Mouse (Mus musculus) intestine, postnatal 0 days (tissue): Measurements from ENCODE around the gene Grk2. TPM values are rescaled to one million over a fixed set of nuclear protein-coding genes. Genes with fewer than 3 reads are reported as not detected.

Experiments
- ATAC-seq: fragments of 200-750 bp; cut with Nextera tagmentation; 2 replicates; pipeline ENCODE4 v1.8.0; 2017; ENCODE audit warnings: mild to moderate bottlenecking, moderate TSS enrichment, moderate library complexity
- H3K27ac ChIP-seq: fragments of 300-500 bp; sonication (generic); 2 replicates; pipeline ENCODE4 v1.5.1; 2014; ENCODE audit warnings: mild to moderate bottlenecking, low read depth, low read length, moderate library complexity
- H3K27me3 ChIP-seq: fragments of 300-500 bp; sonication (generic); replicated peaks from 2 replicates; pipeline ENCODE4 v1.6.1; 2014; ENCODE audit warnings: low read length, mixed read lengths; ENCODE audit not compliant: control insufficient read depth, insufficient read depth
- H3K36me3 ChIP-seq: fragments of 300-500 bp; sonication (generic); 2 replicates; pipeline ENCODE4 v1.6.1; 2014; ENCODE audit warnings: mild to moderate bottlenecking, moderate library complexity; ENCODE audit not compliant: control insufficient read depth, insufficient read depth
- H3K4me1 ChIP-seq: fragments of 300-500 bp; sonication (generic); replicated peaks from 2 replicates; pipeline ENCODE4 v1.6.1; 2014; ENCODE audit warnings: antibody characterized with exemption, low read length, mixed read lengths; ENCODE audit not compliant: control insufficient read depth, insufficient read depth
- H3K4me2 ChIP-seq: fragments of 300-500 bp; sonication (generic); replicated peaks from 2 replicates; pipeline ENCODE4 v1.6.1; 2014; ENCODE audit warnings: low read depth, mild to moderate bottlenecking, moderate library complexity
- H3K4me3 ChIP-seq: fragments of 300-500 bp; sonication (generic); 2 replicates; pipeline ENCODE4 v1.5.1; 2014; ENCODE audit warnings: low read depth, low read length
- H3K9ac ChIP-seq: fragments of 300-500 bp; sonication (generic); 2 replicates; pipeline ENCODE4 v1.6.1; 2014; ENCODE audit warnings: mild to moderate bottlenecking, low read depth, low read length
- H3K9me3 ChIP-seq: fragments of 300-500 bp; sonication (generic); 2 replicates; pipeline ENCODE4 v1.6.1; 2016; ENCODE audit warnings: mixed run types; ENCODE audit not compliant: control insufficient read depth
- CTCF ChIP-seq: sonication (generic); IDR thresholded peaks from 2 replicates; pipeline ENCODE4 v1.5.1; 2016; ENCODE audit warnings: low read depth, mild to moderate bottlenecking, control low read depth, antibody characterized with exemption, moderate library complexity
- WGBS: fragments of 180-500 bp; shearing (Covaris S2); extraction: QIAGEN DNeasy Blood & Tissue Kit; methylation state at CpG from one replicate; pipeline ENCODE4 v1.1.7; 2014; 5-methylcytosine and 5-hydroxymethylcytosine counted together
- polyA plus RNA-seq: library from polyadenylated mRNA; unstranded; fragments of >200 nt; fragmentation: Nextera tagmentation; extraction: Ambion mirVana; gene quantifications from 2 replicates; pipeline ENCODE4 v1.2.1, GENCODE M21; 2015

Grk2 gene
- polyA plus RNA-seq, 1 experiment from 2014 or later, result 14.4 TPM

DNA sequence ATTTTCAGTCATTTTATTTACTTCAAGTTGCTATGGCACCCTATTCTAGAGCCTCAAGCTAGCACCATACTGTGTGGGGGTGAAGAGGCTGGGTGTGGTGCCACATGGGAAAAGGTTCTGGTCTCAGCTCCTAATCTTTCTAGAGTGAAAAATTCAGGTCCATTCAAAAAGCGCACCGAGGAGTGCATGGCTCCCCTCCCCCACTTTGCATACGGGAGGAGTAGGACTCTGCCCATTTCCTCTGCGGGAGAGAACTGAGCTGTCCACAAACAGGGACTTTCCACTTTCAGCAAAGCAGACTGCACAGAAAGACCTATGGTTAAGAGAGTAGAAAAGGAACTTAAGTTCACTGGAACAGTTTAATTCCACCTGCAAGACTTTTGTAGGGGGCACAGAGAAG, 26.6 kb upstream of the Grk2 start:
- Histone ChIP-seq H3K9me3 (no peaks in the 10 kb centered on the region), H3K4me2 (peak overlapping the region; percentile 73), H3K4me3 (peak overlapping the region; percentile 50), H3K9ac (peak overlapping the region; percentile 45), H3K4me1 (peaks cover 7% of the 10 kb centered on the region; the same call in 1 of the 2 replicates), H3K27me3 (no peaks in the 10 kb centered on the region), H3K27ac (peak overlapping the region; percentile 86), H3K36me3 (peaks cover 19% of the 10 kb centered on the region)
- WGBS, result 1% methylated on average over 4 of the region's 4 CpGs
- TF ChIP-seq CTCF, result no peak
- no peak for ATAC-seq

GRCm38 (mm10) chr19:4331273-4331672, 25.3 kb upstream of the Grk2 start:
- Histone ChIP-seq H3K9me3 (no peaks in the 10 kb centered on the region), H3K27ac (peak overlapping the region; percentile 86), H3K4me2 (peak overlapping the region; percentile 9), H3K4me3 (no peak overlapping the region), H3K9ac (no peak overlapping the region), H3K27me3 (no peaks in the 10 kb centered on the region), H3K36me3 (peaks cover 33% of the 10 kb centered on the region), H3K4me1 (peaks cover 7% of the 10 kb centered on the region; the same call in 1 of the 2 replicates)
- 32% methylated on average over 3 of the region's 3 CpGs for WGBS
- peak; percentile 58 for ATAC-seq
- no peak for TF ChIP-seq CTCF

GRCm38 (mm10) chr19:4330603-4331002, 24.6 kb upstream of the Grk2 start:
- Histone ChIP-seq H3K4me2 (peak overlapping the region; percentile 9), H3K9me3 (no peaks in the 10 kb centered on the region), H3K9ac (no peak overlapping the region), H3K4me3 (no peak overlapping the region), H3K36me3 (peaks cover 40% of the 10 kb centered on the region), H3K27ac (peak overlapping the region; percentile 86), H3K27me3 (no peaks in the 10 kb centered on the region), H3K4me1 (peaks cover 7% of the 10 kb centered on the region; the same call in 1 of the 2 replicates)
- ATAC-seq, result no peak
- WGBS, result 40% methylated on average over 2 of the region's 2 CpGs
- no peak for TF ChIP-seq CTCF

GRCm38 (mm10) chr19:4328737-4329304, 22.8 kb upstream of the Grk2 start:
- H3K27me3 ChIP-seq, result no peaks in the 10 kb centered on the region
- WGBS, result 91% methylated on average over 8 of the region's 8 CpGs
- no peak overlapping the region for H3K9ac ChIP-seq
- no peak for ATAC-seq
- no peak overlapping the region for H3K4me3 ChIP-seq
- H3K4me2 ChIP-seq, result no peak overlapping the region
- no peaks in the 10 kb centered on the region for H3K9me3 ChIP-seq
- peaks cover 58% of the 10 kb centered on the region for H3K36me3 ChIP-seq
- no peak overlapping the region for H3K27ac ChIP-seq
- no peak for TF ChIP-seq CTCF
- peaks cover 7% of the 10 kb centered on the region; the same call in 1 of the 2 replicates for H3K4me1 ChIP-seq

GRCm38 (mm10) chr19:4326881-4327280, 20.9 kb upstream of the Grk2 start:
- H3K9ac ChIP-seq, result no peak overlapping the region; the same call in 1 of the 2 replicates
- no peak for ATAC-seq
- 75% methylated on average over 1 of the region's 1 CpGs for WGBS
- H3K27me3 ChIP-seq, result no peaks in the 10 kb centered on the region
- no peak overlapping the region for H3K4me3 ChIP-seq
- TF ChIP-seq CTCF, result no peak
- H3K27ac ChIP-seq, result no peak overlapping the region
- peaks cover 4% of the 10 kb centered on the region; the same call in 1 of the 2 replicates for H3K4me1 ChIP-seq
- H3K4me2 ChIP-seq, result no peak overlapping the region
- peaks cover 75% of the 10 kb centered on the region for H3K36me3 ChIP-seq
- H3K9me3 ChIP-seq, result no peaks in the 10 kb centered on the region

DNA sequence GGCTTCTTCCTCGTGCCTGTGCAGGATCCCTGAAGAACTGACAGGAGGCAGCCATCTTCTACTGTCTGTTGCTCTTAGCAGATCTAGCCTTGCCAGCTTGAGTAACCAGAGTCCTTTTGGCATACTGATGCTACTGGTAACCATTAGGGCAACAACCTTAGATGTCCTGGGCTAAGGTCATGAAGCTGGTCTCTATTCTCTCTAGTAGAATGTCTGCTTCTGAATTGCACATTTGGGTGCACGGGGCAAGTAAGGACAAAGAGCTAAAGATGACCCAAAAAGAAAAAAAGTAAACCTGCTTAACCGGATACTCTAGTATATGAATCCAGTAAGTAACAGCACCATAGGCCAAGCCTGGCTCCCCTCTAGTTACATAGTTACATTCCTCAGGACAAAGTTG, 20.1 kb upstream of the Grk2 start:
- no peak for TF ChIP-seq CTCF
- no peak overlapping the region for H3K4me2 ChIP-seq
- peaks cover 81% of the 10 kb centered on the region for H3K36me3 ChIP-seq
- no peak overlapping the region for H3K27ac ChIP-seq
- 66% methylated on average over 3 of the region's 3 CpGs for WGBS
- no peak overlapping the region for H3K4me3 ChIP-seq
- no peak for ATAC-seq
- H3K9ac ChIP-seq, result no peak overlapping the region
- H3K27me3 ChIP-seq, result no peaks in the 10 kb centered on the region
- H3K9me3 ChIP-seq, result no peaks in the 10 kb centered on the region
- H3K4me1 ChIP-seq, result no peaks in the 10 kb centered on the region

GRCm38 (mm10) chr19:4322134-4322533, 16.1 kb upstream of the Grk2 start:
- 95% methylated on average over 3 of the region's 3 CpGs for WGBS
- no peaks in the 10 kb centered on the region for H3K9me3 ChIP-seq
- H3K27ac ChIP-seq, result no peak overlapping the region

More at GRCm38 (mm10) chr19:4322134-4322533, 16.1 kb upstream of the Grk2 start:
- H3K9ac ChIP-seq, result no peak overlapping the region
- TF ChIP-seq CTCF, result no peak
- no peaks in the 10 kb centered on the region for H3K27me3 ChIP-seq
- H3K36me3 ChIP-seq, result peaks cover 92% of the 10 kb centered on the region
- no peak overlapping the region for H3K4me3 ChIP-seq
- no peak for ATAC-seq
- H3K4me1 ChIP-seq, result no peaks in the 10 kb centered on the region
- H3K4me2 ChIP-seq, result no peak overlapping the region
